Mouse (Mus musculus) yolk sac, embryonic 10.5 days (tissue): Measurements from ENCODE around the gene Sept4.

Experiments used
- DNase-seq: peaks from one replicate; pipeline ENCODE4 v3.0.0-alpha.2; 2017; ENCODE audit warnings: low spot score

The Sept4 gene

DNA sequence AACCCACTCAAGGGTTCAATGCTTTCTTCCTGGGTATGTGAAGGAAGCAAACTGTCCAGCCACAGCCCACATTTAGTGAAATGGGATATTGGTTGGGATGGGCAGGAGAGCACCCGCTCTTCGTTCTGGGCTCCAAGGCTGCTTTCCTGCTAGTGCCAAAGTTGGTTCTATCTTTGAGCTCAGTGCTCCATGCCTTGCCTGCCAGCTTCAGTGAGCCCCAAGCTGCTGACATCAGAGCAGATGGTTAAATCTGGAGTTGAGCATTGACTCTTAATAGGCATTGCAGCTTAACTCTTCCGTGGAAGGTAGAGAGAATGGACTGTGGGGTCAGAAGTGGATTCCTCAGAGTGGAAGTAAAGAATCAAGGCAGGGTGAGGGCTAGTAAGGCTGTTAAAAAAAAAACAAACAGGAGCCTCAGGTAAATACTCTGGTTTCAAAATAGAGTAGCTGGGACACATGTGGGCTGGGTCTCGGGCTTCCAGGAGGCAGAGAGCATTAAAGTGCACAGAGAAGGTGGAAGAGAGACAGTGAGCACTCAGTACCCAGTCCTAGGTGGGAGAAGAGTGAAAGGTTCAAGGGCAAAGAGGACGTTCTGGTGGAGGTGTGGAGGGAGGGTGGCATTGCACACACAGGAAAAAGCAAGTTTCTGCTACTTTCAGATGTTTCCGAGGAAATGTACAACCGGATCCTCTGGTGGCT lies at the start of gene Sept4:
Gene Sept4 (plus strand): TSS at position 649 of the 699 bp plus-strand sequence.
- DNase-seq, result no peak

- DNase-seq, result peak; percentile 61
These were observed 49.4 kb upstream of the Sept4 start for GRCm38 (mm10) chr11:87519260-87519659.

DNA sequence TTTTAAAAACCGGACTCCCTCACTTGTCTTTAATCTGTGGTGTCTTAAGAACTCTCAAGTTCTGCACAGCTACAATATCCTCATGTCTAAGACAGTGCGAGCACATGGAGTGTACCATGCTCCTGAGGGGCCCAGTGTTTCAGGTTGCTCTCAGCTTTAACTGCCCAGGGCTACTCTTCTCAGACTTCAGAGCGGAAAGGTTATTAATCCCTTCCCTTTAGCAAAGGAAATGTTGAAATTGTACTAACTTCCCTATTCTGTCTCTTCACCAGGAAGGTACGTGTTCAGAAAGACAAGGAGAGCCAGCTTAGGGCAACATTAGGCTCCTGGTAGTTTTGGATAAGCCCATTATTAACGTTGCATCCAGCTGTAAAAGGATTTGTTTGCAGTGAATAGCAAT lies 45.2 kb upstream of the Sept4 start:
- DNase-seq, result no peak

- DNase-seq, result no peak
These were observed 44.7 kb upstream of the Sept4 start for GRCm38 (mm10) chr11:87523967-87524366.

GRCm38 (mm10) chr11:87524780-87525179 lies 43.9 kb upstream of the Sept4 start:
- no peak for DNase-seq

DNA sequence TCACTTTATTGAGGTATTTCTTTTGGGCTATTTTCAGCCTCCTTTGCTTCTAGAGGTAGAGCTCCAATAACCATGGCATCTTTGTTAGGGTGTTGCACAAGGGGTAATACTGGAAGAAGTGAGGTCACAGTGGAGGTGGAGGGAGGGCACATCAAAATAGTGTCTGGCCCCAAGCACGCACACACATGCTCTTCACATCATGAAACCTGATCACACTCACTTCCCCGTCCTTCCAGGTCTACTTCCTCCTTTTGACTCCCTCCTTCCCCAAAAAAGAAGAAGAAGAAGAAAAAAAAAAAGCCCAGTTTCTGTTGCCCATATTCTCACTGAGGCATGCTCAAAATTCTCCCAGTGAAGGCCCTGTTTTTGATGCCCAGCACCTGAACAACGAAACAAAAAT lies 41.3 kb upstream of the Sept4 start:
- DNase-seq, result no peak

DNA sequence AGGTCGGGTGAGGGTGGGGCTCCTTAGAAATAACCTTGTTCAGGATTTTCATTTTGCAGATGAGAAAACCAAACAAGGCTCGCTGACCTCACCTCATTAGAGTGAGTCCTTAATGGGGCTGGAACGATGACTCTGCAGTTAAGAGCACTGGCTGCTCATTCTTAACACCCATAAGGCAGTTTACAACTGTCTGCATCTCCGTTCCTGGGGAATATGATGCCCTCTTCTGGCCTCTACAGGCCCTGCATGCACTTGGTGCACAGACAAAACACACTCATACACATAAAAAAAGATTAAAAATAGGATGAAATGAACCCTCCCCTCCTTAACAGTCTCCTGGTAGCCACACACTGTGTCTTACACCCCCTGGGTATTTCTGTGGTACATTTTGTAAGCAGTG lies 40.7 kb upstream of the Sept4 start:
- DNase-seq, result no peak

DNA sequence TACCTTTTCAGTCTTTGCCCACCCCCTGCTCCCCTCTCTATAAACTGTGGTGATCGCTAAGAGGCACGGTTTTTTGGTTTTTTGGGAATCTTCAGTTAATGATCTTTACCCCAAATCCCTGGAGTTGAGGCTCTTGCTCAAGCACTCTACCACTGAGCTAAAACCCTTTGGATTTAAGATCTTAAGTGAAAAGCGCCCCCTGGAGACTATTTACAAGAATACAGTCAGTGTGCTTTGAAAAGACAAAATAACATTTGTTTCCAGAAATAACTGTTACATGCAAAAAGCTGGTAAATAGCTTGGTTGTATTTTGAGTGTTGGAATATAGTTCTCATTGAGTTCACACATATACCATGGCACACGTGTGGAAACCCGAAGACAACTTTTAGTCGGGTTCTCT lies 37.0 kb upstream of the Sept4 start:
- no peak for DNase-seq

DNA sequence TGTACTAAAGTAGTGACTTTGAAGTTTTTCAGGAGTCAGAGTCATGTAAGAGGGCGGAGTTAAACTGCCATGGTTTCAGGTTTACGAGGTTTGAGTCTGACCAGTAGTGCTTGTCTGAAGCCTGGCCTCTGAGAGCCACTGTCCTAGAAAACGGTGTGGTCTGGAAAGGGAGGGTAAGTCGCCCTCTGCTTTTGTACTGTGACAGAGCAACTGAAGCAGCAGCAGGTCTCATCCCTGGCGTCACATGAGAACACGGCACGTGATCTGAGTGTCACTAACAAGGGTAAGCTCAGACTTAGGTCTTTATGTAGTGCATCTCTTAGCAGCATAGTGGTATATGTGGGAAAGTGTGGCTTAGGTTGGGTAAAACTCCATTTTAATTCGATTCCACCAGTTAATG lies 26.4 kb upstream of the Sept4 start:
- no peak for DNase-seq

DNA sequence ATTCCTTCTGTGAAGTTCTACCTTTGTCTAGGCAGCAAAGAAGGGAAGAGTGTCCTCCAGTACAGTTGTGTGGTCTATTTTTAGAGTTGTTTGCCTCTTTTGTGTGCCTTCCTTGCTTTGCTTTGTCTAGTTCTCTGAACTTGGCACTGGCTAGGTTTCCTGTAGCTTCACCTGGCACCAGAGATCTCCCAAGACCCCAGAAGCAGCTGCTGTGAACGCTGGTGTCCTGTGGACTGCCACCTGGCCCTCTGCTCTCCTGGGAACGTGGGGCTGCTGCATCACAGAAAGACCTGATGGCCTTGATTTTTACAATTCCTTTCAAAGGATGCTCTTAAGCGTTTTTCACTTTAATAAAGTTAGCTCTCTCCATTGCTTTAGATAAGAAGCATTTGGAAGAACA lies 25.8 kb upstream of the Sept4 start:
- DNase-seq, result no peak

- no peak for DNase-seq
These were observed 15.4 kb upstream of the Sept4 start for GRCm38 (mm10) chr11:87553342-87553741.

GRCm38 (mm10) chr11:87554386-87554785 lies 14.3 kb upstream of the Sept4 start:
- no peak for DNase-seq

GRCm38 (mm10) chr11:87555106-87555703 lies 13.5 kb upstream of the Sept4 start:
- DNase-seq, result no peak

DNA sequence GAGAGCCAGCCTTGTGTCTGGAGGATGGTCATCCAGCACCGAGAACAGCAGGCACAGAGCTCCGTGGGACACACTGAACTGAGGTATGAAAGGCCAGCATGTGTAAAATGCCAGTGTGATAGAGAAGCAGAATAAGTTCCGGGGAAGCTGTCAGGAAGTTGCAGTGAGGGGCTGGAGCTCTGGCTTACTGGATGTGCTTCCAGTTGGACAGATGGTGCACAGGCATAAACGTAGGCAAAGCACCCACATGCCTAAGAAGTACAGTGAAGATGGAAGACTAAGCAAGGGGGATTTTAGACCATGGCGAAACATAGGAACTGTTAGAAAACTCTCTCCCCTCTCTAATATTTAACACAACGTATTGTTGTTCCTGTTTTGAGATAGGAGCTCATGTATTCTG lies 7.5 kb upstream of the Sept4 start:
- DNase-seq, result no peak

GRCm38 (mm10) chr11:87566501-87566900 lies 2.2 kb upstream of the Sept4 start, which contains the start of gene Gm11492:
Gene Gm11492 (plus strand): TSS chr11:87566653.
- DNase-seq, result no peak

GRCm38 (mm10) chr11:87570743-87571142 lies 2.0 kb downstream of the Sept4 start:
- no peak for DNase-seq

- no peak for DNase-seq
These were observed 2.8 kb downstream of the Sept4 start for GRCm38 (mm10) chr11:87571361-87571950.

GRCm38 (mm10) chr11:87573751-87574150 lies 5.0 kb downstream of the Sept4 start:
- no peak for DNase-seq

- DNase-seq, result peak; percentile 82
These were observed 5.9 kb downstream of the Sept4 start for GRCm38 (mm10) chr11:87574520-87575180.

DNA sequence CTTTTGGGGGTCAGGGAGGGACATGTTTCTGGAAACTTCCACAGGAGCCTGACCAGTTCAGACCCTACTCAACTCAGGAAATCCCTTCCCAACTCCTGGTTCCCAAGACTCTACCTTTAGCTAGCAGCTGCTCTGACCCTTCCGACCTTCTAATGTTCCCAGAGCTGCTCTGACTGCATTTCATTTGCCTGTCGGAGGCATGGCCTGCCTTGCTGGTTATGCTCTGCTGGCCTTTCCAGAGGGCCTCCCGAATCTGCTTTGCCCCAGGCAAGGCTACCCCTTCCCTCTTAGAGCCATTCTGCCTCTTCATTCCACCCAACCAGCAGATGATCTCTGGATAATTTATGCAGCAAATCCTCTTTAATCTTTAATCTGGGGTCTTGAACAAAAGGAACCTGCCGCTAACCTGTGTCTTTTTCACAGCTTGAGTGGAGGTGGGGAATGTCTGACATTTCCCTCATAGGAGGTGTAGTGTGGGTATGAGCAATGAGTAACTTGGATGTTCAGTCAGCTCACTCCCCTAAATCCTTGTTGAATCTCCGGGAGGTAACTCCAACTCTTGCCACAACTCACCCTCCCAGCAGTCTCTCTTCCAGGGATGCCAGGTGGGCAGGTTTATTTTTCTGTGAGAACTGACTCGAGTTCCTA lies 9.0 kb downstream of the Sept4 start:
- DNase-seq, result no peak

GRCm38 (mm10) chr11:87578249-87578962 lies 9.7 kb downstream of the Sept4 start:
- peak; percentile 65 for DNase-seq
